Mouse (Mus musculus) intestine, postnatal 0 days (tissue): ENCODE measurements at regions not wholly inside any gene's neighbourhood (a gene's known extent, or its start where the extent isn't known, plus 50 kb on each side); places are given as distances from the start of the nearest gene placed in this dataset.

Experiments used
- ATAC-seq: fragments of 200-750 bp; cut with Nextera tagmentation; 2 replicates; pipeline ENCODE4 v1.8.0; 2017; ENCODE audit warnings: mild to moderate bottlenecking, moderate TSS enrichment, moderate library complexity
- H3K27ac ChIP-seq: fragments of 300-500 bp; sonication (generic); 2 replicates; pipeline ENCODE4 v1.5.1; 2014; ENCODE audit warnings: mild to moderate bottlenecking, low read depth, low read length, moderate library complexity
- H3K27me3 ChIP-seq: fragments of 300-500 bp; sonication (generic); replicated peaks from 2 replicates; pipeline ENCODE4 v1.6.1; 2014; ENCODE audit warnings: low read length, mixed read lengths; ENCODE audit not compliant: control insufficient read depth, insufficient read depth
- H3K36me3 ChIP-seq: fragments of 300-500 bp; sonication (generic); 2 replicates; pipeline ENCODE4 v1.6.1; 2014; ENCODE audit warnings: mild to moderate bottlenecking, moderate library complexity; ENCODE audit not compliant: control insufficient read depth, insufficient read depth
- H3K4me1 ChIP-seq: fragments of 300-500 bp; sonication (generic); replicated peaks from 2 replicates; pipeline ENCODE4 v1.6.1; 2014; ENCODE audit warnings: antibody characterized with exemption, low read length, mixed read lengths; ENCODE audit not compliant: control insufficient read depth, insufficient read depth
- H3K4me2 ChIP-seq: fragments of 300-500 bp; sonication (generic); replicated peaks from 2 replicates; pipeline ENCODE4 v1.6.1; 2014; ENCODE audit warnings: low read depth, mild to moderate bottlenecking, moderate library complexity
- H3K4me3 ChIP-seq: fragments of 300-500 bp; sonication (generic); 2 replicates; pipeline ENCODE4 v1.5.1; 2014; ENCODE audit warnings: low read depth, low read length
- H3K9ac ChIP-seq: fragments of 300-500 bp; sonication (generic); 2 replicates; pipeline ENCODE4 v1.6.1; 2014; ENCODE audit warnings: mild to moderate bottlenecking, low read depth, low read length
- H3K9me3 ChIP-seq: fragments of 300-500 bp; sonication (generic); 2 replicates; pipeline ENCODE4 v1.6.1; 2016; ENCODE audit warnings: mixed run types; ENCODE audit not compliant: control insufficient read depth
- CTCF ChIP-seq: sonication (generic); IDR thresholded peaks from 2 replicates; pipeline ENCODE4 v1.5.1; 2016; ENCODE audit warnings: low read depth, mild to moderate bottlenecking, control low read depth, antibody characterized with exemption, moderate library complexity
- WGBS: fragments of 180-500 bp; shearing (Covaris S2); extraction: QIAGEN DNeasy Blood & Tissue Kit; methylation state at CpG from one replicate; pipeline ENCODE4 v1.1.7; 2014; 5-methylcytosine and 5-hydroxymethylcytosine counted together

DNA sequence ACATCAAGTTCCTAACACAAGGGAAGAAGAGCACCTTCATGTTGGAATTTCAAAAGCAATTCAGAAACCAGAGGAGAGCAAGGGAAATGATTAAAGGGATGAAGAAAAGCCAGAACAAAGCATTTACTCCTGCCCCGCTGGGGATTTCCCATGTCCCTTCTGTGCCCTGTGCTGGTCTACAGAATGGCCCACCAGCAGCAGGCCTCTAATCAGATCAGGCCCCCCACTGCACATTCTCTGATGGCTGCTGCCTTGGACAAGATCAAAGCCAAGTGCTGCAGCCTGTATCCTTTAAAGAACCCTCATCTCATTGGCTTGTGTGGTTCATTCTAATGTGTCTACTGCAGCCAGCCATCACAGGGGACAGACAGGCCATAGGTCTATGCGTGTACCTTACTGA lies 126.1 kb upstream of the Rbfox1 start:
- H3K27ac ChIP-seq: no peak overlapping the region
- H3K9ac ChIP-seq: no peak overlapping the region
- ATAC-seq: no peak
- no peaks in the 10 kb centered on the region for H3K27me3 ChIP-seq
- TF ChIP-seq CTCF: no peak
- H3K4me1 ChIP-seq: no peaks in the 10 kb centered on the region
- no peak overlapping the region for H3K4me3 ChIP-seq
- no peak overlapping the region for H3K4me2 ChIP-seq
- H3K36me3 ChIP-seq: no peaks in the 10 kb centered on the region
- WGBS: 86% methylated on average over 2 of the region's 2 CpGs
- no peaks in the 10 kb centered on the region for H3K9me3 ChIP-seq

DNA sequence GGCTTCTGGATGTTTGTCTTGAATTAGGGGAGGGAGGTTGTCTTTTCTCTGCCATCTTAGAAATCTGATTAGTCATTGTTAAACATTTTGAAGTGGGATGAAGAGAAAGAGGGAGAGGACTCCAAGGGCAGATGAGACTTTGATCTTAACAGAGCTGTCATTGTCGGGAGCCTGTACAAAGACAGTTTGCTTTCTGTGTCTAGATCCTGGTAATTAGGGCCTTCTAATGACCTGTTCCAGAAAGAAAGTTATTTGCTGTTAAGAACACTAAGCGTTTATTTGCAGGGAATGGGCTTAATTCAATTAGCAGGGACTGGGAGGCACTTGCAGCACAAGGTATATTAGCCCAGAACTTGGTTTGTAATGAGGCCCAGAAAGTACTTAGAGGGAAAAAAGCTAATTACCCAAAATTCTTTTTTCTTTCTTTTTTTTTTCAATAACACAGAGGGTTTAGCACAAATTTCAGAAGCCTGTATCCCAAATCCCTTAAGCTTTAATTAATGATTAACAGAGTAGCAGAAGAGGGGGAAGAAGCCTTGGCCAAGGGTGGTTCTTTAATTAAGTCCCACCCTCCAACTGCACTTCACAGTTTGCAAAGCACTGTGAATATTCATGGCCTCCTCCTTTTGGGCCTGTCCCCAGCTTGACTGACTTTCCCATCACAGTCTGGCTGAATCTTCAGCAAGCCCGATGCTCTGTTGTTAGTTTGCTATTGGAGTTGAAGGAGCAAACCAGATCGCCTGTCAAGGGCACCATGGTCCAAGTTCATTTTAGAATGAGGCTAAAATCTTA lies 142.2 kb upstream of the Rbfox1 start:
- no peaks in the 10 kb centered on the region for H3K36me3 ChIP-seq
- H3K4me2 ChIP-seq: no peak overlapping the region
- no peaks in the 10 kb centered on the region for H3K9me3 ChIP-seq
- H3K4me1 ChIP-seq: no peaks in the 10 kb centered on the region
- H3K27me3 ChIP-seq: no peaks in the 10 kb centered on the region
- no peak for ATAC-seq
- TF ChIP-seq CTCF: no peak
- no peak overlapping the region for H3K4me3 ChIP-seq
- H3K27ac ChIP-seq: no peak overlapping the region
- WGBS: 64% methylated on average over 4 of the region's 4 CpGs
- no peak overlapping the region for H3K9ac ChIP-seq

DNA sequence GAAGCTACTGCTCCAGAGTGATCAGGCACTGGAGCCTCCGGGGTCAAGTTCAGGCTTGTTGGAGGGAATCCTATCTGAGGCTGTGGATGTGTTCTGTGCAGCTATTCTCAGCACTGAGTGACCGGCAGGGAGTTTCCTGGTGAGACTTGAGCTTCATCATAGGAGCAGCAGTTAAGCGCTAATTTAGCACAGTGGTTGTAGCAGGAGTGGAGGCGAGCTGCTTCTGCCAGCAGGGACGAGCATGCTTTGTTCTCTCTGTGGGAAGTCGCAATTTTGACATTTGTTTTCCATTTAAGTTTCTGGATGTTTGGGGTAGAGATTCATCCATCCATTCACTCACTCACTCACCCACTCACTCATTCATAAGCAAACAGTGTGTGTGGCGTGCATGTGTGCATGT lies 144.4 kb upstream of the Rbfox1 start:
- WGBS: 77% methylated on average over 7 of the region's 7 CpGs
- ATAC-seq: no peak
- Histone ChIP-seq H3K4me2 (no peak overlapping the region), H3K9me3 (no peaks in the 10 kb centered on the region), H3K4me1 (no peaks in the 10 kb centered on the region), H3K36me3 (no peaks in the 10 kb centered on the region), H3K9ac (no peak overlapping the region), H3K27ac (no peak overlapping the region), H3K27me3 (no peaks in the 10 kb centered on the region), H3K4me3 (no peak overlapping the region)
- TF ChIP-seq CTCF: no peak

DNA sequence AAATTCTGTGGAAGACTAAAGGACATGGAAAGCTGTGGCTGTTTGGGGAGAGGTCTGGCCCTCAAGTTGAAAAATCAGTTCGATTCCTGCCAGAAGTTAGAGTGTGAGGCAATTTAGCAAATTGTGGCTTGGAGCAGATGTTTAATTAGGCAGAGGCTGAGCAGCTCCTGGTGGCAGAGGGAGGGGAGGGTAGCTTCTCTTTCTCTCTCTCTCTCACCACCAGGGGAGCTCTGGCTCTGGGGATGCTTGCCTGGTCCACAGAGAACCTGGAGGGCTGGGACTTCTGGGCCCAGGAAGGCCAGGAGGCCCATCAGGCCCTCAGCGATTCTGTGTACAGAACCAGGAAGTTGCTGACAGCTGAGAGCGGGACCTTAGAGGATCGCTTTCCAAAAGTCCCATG lies 151.5 kb upstream of the Rbfox1 start:
- Histone ChIP-seq H3K36me3 (no peaks in the 10 kb centered on the region), H3K9ac (no peak overlapping the region), H3K27ac (no peak overlapping the region), H3K4me3 (no peak overlapping the region), H3K4me1 (no peaks in the 10 kb centered on the region), H3K27me3 (no peaks in the 10 kb centered on the region), H3K4me2 (no peak overlapping the region), H3K9me3 (no peaks in the 10 kb centered on the region)
- no peak for TF ChIP-seq CTCF
- WGBS: 58% methylated on average over 4 of the region's 4 CpGs
- no peak for ATAC-seq

DNA sequence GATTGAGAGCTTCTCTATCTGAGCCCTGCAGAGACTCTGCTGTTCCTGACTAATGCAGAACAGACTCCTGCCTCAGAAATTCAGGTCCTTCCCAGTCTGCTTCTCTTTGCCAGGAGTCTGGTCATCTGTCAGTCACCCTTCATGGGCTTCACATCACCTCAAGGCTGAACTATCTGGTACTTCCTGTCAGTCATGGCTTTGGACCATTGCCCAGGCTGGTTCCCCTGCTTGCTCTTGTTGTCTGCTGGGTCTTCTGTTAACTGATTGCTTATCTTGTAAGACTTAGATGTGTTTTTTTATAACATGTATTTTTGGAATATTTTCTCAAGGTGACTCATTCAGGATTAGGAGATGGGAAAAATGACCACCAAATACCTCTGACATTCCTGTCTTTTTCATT lies 162.6 kb upstream of the Rbfox1 start:
- H3K4me2 ChIP-seq: no peak overlapping the region
- H3K36me3 ChIP-seq: no peaks in the 10 kb centered on the region
- H3K9me3 ChIP-seq: no peaks in the 10 kb centered on the region
- no peak overlapping the region for H3K27ac ChIP-seq
- TF ChIP-seq CTCF: no peak
- no peaks in the 10 kb centered on the region for H3K27me3 ChIP-seq
- no peak overlapping the region for H3K9ac ChIP-seq
- H3K4me1 ChIP-seq: no peaks in the 10 kb centered on the region
- no peak for ATAC-seq
- H3K4me3 ChIP-seq: no peak overlapping the region

DNA sequence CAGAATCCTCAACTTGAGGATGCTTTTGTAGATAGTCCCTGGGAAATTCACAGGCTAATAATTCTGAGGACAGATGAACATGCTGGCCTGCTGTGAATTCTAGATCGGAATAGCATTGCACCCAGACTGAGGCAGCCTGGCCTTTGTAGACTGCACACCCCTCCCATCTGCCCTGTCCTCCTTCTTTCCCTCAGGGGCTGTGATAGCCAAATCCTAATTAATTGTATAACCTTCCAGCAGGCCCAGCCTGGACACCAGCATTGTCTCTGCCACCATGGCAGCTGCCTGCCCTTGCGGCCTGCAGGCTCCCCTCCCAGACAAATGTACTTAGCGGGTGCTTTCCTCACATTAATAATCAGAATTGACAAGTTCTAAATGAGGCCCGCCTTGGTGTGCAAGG lies 171.7 kb upstream of the Rbfox1 start:
- H3K4me3 ChIP-seq: no peak overlapping the region
- H3K27me3 ChIP-seq: no peaks in the 10 kb centered on the region
- WGBS: 85% methylated on average over 4 of the region's 4 CpGs
- H3K4me2 ChIP-seq: no peak overlapping the region
- no peak for TF ChIP-seq CTCF
- no peak overlapping the region for H3K27ac ChIP-seq
- H3K9me3 ChIP-seq: no peaks in the 10 kb centered on the region
- no peak overlapping the region for H3K9ac ChIP-seq
- H3K4me1 ChIP-seq: no peaks in the 10 kb centered on the region
- H3K36me3 ChIP-seq: no peaks in the 10 kb centered on the region
- ATAC-seq: no peak

DNA sequence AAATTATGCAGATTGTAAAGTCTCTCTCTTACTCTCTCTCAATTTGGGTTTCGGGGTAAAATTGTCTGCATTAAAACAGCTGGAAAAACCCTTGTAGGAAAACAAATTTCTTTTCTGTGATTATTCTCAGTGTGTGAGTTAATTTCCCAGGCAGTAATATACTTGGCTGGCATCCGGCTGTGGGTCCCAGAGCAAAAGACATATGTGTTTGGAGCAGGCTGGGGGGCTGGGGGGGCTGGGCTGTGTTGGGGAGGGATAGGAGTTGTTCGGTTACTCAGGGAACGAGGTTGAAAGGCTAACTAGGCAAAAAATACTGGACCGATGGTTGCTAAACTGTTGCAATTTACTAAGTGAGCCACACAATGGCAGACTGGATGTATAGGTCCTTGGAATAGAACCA lies 175.3 kb upstream of the Rbfox1 start:
- no peak for TF ChIP-seq CTCF
- H3K36me3 ChIP-seq: no peaks in the 10 kb centered on the region
- no peak overlapping the region for H3K27ac ChIP-seq
- ATAC-seq: no peak
- 72% methylated on average over 5 of the region's 5 CpGs for WGBS
- no peak overlapping the region for H3K9ac ChIP-seq
- no peak overlapping the region for H3K4me2 ChIP-seq
- no peak overlapping the region for H3K4me3 ChIP-seq
- H3K9me3 ChIP-seq: no peaks in the 10 kb centered on the region
- H3K4me1 ChIP-seq: no peaks in the 10 kb centered on the region
- H3K27me3 ChIP-seq: no peaks in the 10 kb centered on the region
